Mouse (Mus musculus): Measurements from ENCODE around the gene Hist4h4.

The Hist4h4 gene

GRCm38 (mm10) chr6:136803739-136804633, at the start of gene Hist4h4:
Gene Hist4h4 (minus strand): TSS chr6:136804415.
- in situ Hi-C loops (cut with MboI, MseI): no loop called here

- in situ Hi-C loops (cut with MboI, MseI): no loop called here
Observed at GRCm38 (mm10) chr6:136852762-136853161, 48.5 kb upstream of the Hist4h4 start.

GRCm38 (mm10) chr6:136852348-136852747, 48.1 kb upstream of the Hist4h4 start:
- in situ Hi-C loops (cut with MboI, MseI): no loop called here

GRCm38 (mm10) chr6:136850267-136850666, 46.1 kb upstream of the Hist4h4 start:
- in situ Hi-C loops (cut with MboI, MseI): no loop called here

GRCm38 (mm10) chr6:136848971-136849370, 44.8 kb upstream of the Hist4h4 start:
- in situ Hi-C loops (cut with MboI, MseI): loop anchor here (5.0 to 10.0 kb wide), 2 partner anchors 63 to 136 kb away; no protein-coding TSS in a partner anchor

GRCm38 (mm10) chr6:136848399-136848798, 44.2 kb upstream of the Hist4h4 start:
- in situ Hi-C loops (cut with MboI, MseI): loop anchor here (5.0 to 10.0 kb wide), 2 partner anchors 64 to 136 kb away; no protein-coding TSS in a partner anchor

GRCm38 (mm10) chr6:136847790-136848189, 43.6 kb upstream of the Hist4h4 start:
- in situ Hi-C loops (cut with MboI, MseI): loop anchor here (5.0 to 10.0 kb wide), 2 partner anchors 65 to 137 kb away; no protein-coding TSS in a partner anchor

GRCm38 (mm10) chr6:136847267-136847666, 43.1 kb upstream of the Hist4h4 start:
- in situ Hi-C loops (cut with MboI, MseI): loop anchor here (5.0 to 10.0 kb wide), 2 partner anchors 65 to 138 kb away; no protein-coding TSS in a partner anchor

GRCm38 (mm10) chr6:136845706-136846480, 41.7 kb upstream of the Hist4h4 start:
- in situ Hi-C loops (cut with MboI, MseI): loop anchor here (5.0 to 10.0 kb wide), 2 partner anchors 66 to 139 kb away; no protein-coding TSS in a partner anchor

- in situ Hi-C loops (cut with MboI, MseI): loop anchor here (5.0 to 10.0 kb wide), 2 partner anchors 67 to 140 kb away; no protein-coding TSS in a partner anchor
Observed at GRCm38 (mm10) chr6:136844903-136845302, 40.7 kb upstream of the Hist4h4 start.

GRCm38 (mm10) chr6:136837323-136837722, 33.1 kb upstream of the Hist4h4 start:
- in situ Hi-C loops (cut with MboI, MseI): no loop called here

GRCm38 (mm10) chr6:136835352-136835751, 31.1 kb upstream of the Hist4h4 start, which contains the start of gene Smco3:
Gene Smco3 (minus strand): TSS chr6:136835452.
- in situ Hi-C loops (cut with MboI, MseI): no loop called here

GRCm38 (mm10) chr6:136831712-136832111, 27.5 kb upstream of the Hist4h4 start:
- in situ Hi-C loops (cut with MboI, MseI): no loop called here

- in situ Hi-C loops (cut with MboI, MseI): no loop called here
Observed at GRCm38 (mm10) chr6:136828681-136829080, 24.5 kb upstream of the Hist4h4 start.

GRCm38 (mm10) chr6:136827881-136828561, 23.8 kb upstream of the Hist4h4 start, which contains the start of gene Wbp11:
Gene Wbp11 (minus strand): TSS chr6:136828233.
- in situ Hi-C loops (cut with MboI, MseI): no loop called here

GRCm38 (mm10) chr6:136827516-136827880, 23.3 kb upstream of the Hist4h4 start, which contains the start of gene BC049715:
Gene BC049715 (plus strand): TSS chr6:136827626.
- in situ Hi-C loops (cut with MboI, MseI): no loop called here

GRCm38 (mm10) chr6:136827116-136827515, 22.9 kb upstream of the Hist4h4 start:
- in situ Hi-C loops (cut with MboI, MseI): no loop called here

GRCm38 (mm10) chr6:136824987-136825386, 20.8 kb upstream of the Hist4h4 start:
- in situ Hi-C loops (cut with MboI, MseI): no loop called here

- in situ Hi-C loops (cut with MboI, MseI): no loop called here
Observed at GRCm38 (mm10) chr6:136821086-136821485, 16.9 kb upstream of the Hist4h4 start.

- in situ Hi-C loops (cut with MboI, MseI): no loop called here
Observed at GRCm38 (mm10) chr6:136820381-136820780, 16.2 kb upstream of the Hist4h4 start.

GRCm38 (mm10) chr6:136817549-136817948, 13.3 kb upstream of the Hist4h4 start:
- in situ Hi-C loops (cut with MboI, MseI): no loop called here
